Mouse (Mus musculus) CH12.LX (cell line): Measurements from ENCODE around the gene Rbsn. TPM values are rescaled to one million over a fixed set of nuclear protein-coding genes. Genes with fewer than 3 reads are reported as not detected.
A peak's percentile ranks its signal among the peaks of the same experiment; 100 is the strongest.

Experiments
- DNase-seq: peaks from one replicate; pipeline ENCODE4 v3.0.0-alpha.2; 2013; ENCODE audit errors: extremely low read depth
- H3K27ac ChIP-seq: 2 replicates; pipeline ENCODE4 v1.5.1; 2012; ENCODE audit warnings: low read depth, mild to moderate bottlenecking, control low read depth, moderate library complexity; ENCODE audit not compliant: insufficient read depth
- H3K27me3 ChIP-seq: replicated peaks from 2 replicates; pipeline ENCODE3; 2012; ENCODE audit warnings: inconsistent platforms
- H3K36me3 ChIP-seq, 2 experiments: replicated peaks in 1 of 2; 2 replicates each; pipeline versions ENCODE3 to v1.6.1; 2012; ENCODE audit warnings: inconsistent platforms in 1 of 2, low read length in 1 of 2, mild to moderate bottlenecking in 1 of 2, mixed read lengths in 1 of 2, moderate library complexity in 1 of 2; ENCODE audit not compliant: control insufficient read depth in 1 of 2, insufficient read depth in 1 of 2
- H3K4me1 ChIP-seq, 2 experiments: 2 replicates each; pipeline ENCODE4 v1.6.1; 2012; ENCODE audit warnings: inconsistent platforms in 1 of 2, moderate library complexity in 1 of 2; ENCODE audit not compliant: insufficient read depth in 2 of 2, control insufficient read depth in 1 of 2
- H3K4me2 ChIP-seq: 2 replicates; pipeline ENCODE4 v1.6.1; 2012; ENCODE audit warnings: low read depth, mild to moderate bottlenecking, control low read depth; ENCODE audit not compliant: poor library complexity, insufficient read depth, severe bottlenecking
- H3K4me3 ChIP-seq, 3 experiments: fragments of 150-350 bp in 1 of 3; sonication (generic) in 1 of 3; replicated peaks in 1 of 3; 2 replicates each; pipeline versions ENCODE3 to v1.5.1; 2011 to 2012; ENCODE audit warnings: low read depth in 2 of 3, low read length in 2 of 3, mild to moderate bottlenecking in 2 of 3, moderate library complexity in 2 of 3, control low read depth in 1 of 3, improper control_type of control experiment in 1 of 3, inconsistent platforms in 1 of 3, mixed read lengths in 1 of 3; ENCODE audit not compliant: poor library complexity in 1 of 3
- H3K79me2 ChIP-seq: replicated peaks from 2 replicates; pipeline ENCODE4 v1.6.1; 2012; ENCODE audit warnings: mild to moderate bottlenecking, moderate library complexity; ENCODE audit not compliant: control insufficient read depth, poor library complexity, insufficient read depth, severe bottlenecking; ENCODE audit errors: extremely low read depth
- H3K9ac ChIP-seq: 2 replicates; pipeline ENCODE4 v1.6.1; 2012; ENCODE audit warnings: low read depth, mild to moderate bottlenecking, control low read depth, moderate library complexity; ENCODE audit not compliant: insufficient read depth
- H3K9me3 ChIP-seq: replicated peaks from 2 replicates; pipeline ENCODE3; 2012; ENCODE audit warnings: low read length, inconsistent platforms, mixed read lengths
- BHLHE40 ChIP-seq: IDR thresholded peaks from 2 replicates; pipeline ENCODE4 v1.6.1; 2011; ENCODE audit warnings: mild to moderate bottlenecking, low read depth, low read length, improper control_type of control experiment
- CHD2 ChIP-seq: IDR thresholded peaks from 2 replicates; pipeline ENCODE4 v1.6.1; 2011; ENCODE audit warnings: low read length, improper control_type of control experiment
- CTCF ChIP-seq, 2 experiments: IDR thresholded peaks in 1 of 2; conservative IDR thresholded peaks in 1 of 2; 2 replicates each; pipeline ENCODE4 v1.5.1; 2011 to 2012; ENCODE audit warnings: low read depth in 2 of 2, low read length in 2 of 2, improper control_type of control experiment in 1 of 2, inconsistent platforms in 1 of 2, mild to moderate bottlenecking in 1 of 2, moderate library complexity in 1 of 2
- E2F4 ChIP-seq: IDR thresholded peaks from 2 replicates; pipeline ENCODE4 v1.6.1; 2011; ENCODE audit warnings: low read depth, low read length, improper control_type of control experiment; ENCODE audit not compliant: insufficient replicate concordance
- ELF1 ChIP-seq: IDR thresholded peaks from 2 replicates; pipeline ENCODE4 v1.6.1; 2014; ENCODE audit warnings: low read depth, mild to moderate bottlenecking, inconsistent platforms, low read length, improper control_type of control experiment
- GABPA ChIP-seq: IDR thresholded peaks from 2 replicates; pipeline ENCODE4 v1.6.1; 2012; ENCODE audit warnings: low read depth, low read length, improper control_type of control experiment, inconsistent platforms; ENCODE audit not compliant: insufficient replicate concordance
- HCFC1 ChIP-seq: IDR thresholded peaks from 2 replicates; pipeline ENCODE4 v1.6.1; 2012; ENCODE audit warnings: low read depth, mild to moderate bottlenecking, inconsistent platforms, low read length, improper control_type of control experiment
- JUN ChIP-seq: IDR thresholded peaks from 2 replicates; pipeline ENCODE4 v1.6.1; 2011; ENCODE audit warnings: low read depth, mild to moderate bottlenecking, low read length, improper control_type of control experiment, moderate library complexity; ENCODE audit not compliant: insufficient read depth
- KAT2A ChIP-seq: IDR thresholded peaks from 2 replicates; pipeline ENCODE4 v1.6.1; 2012; ENCODE audit warnings: low read length, improper control_type of control experiment, inconsistent platforms; ENCODE audit not compliant: insufficient replicate concordance
- MAFK ChIP-seq: IDR thresholded peaks from 2 replicates; pipeline ENCODE4 v1.6.1; 2011; ENCODE audit warnings: low read length, improper control_type of control experiment; ENCODE audit not compliant: insufficient replicate concordance
- MAX ChIP-seq: IDR thresholded peaks from 2 replicates; pipeline ENCODE4 v1.6.1; 2011; ENCODE audit warnings: low read length, improper control_type of control experiment
- MEF2A ChIP-seq: IDR thresholded peaks from 2 replicates; pipeline ENCODE4 v1.6.1; 2014; ENCODE audit warnings: low read depth, mild to moderate bottlenecking, inconsistent platforms, low read length, improper control_type of control experiment, borderline replicate concordance
- MXI1 ChIP-seq: IDR thresholded peaks from 2 replicates; pipeline ENCODE4 v1.6.1; 2011; ENCODE audit warnings: mild to moderate bottlenecking, low read depth, low read length, improper control_type of control experiment
- NELFE ChIP-seq: IDR thresholded peaks from 2 replicates; pipeline ENCODE4 v1.6.1; 2011; ENCODE audit warnings: low read depth, low read length, improper control_type of control experiment
- POLR2A ChIP-seq: IDR thresholded peaks from 2 replicates; pipeline ENCODE4 v1.6.1; 2011; ENCODE audit warnings: low read depth, mild to moderate bottlenecking, improper control_type of control experiment, low read length
- RAD21 ChIP-seq: IDR thresholded peaks from 2 replicates; pipeline ENCODE4 v1.6.1; 2011; ENCODE audit warnings: low read depth, mild to moderate bottlenecking, low read length, improper control_type of control experiment, moderate library complexity
- SIN3A ChIP-seq: IDR thresholded peaks from 2 replicates; pipeline ENCODE4 v1.6.1; 2012; ENCODE audit warnings: low read length, improper control_type of control experiment, inconsistent platforms
- SMC3 ChIP-seq: IDR thresholded peaks from 2 replicates; pipeline ENCODE4 v1.6.1; 2011; ENCODE audit warnings: low read depth, low read length, improper control_type of control experiment
- TBP ChIP-seq: conservative IDR thresholded peaks from 2 replicates; pipeline ENCODE4 v1.6.1; 2011; ENCODE audit warnings: low read depth, low read length, improper control_type of control experiment
- TCF12 ChIP-seq: IDR thresholded peaks from 2 replicates; pipeline ENCODE4 v1.6.1; 2014; ENCODE audit warnings: low read depth, mild to moderate bottlenecking, inconsistent platforms, low read length, improper control_type of control experiment
- USF1 ChIP-seq: IDR thresholded peaks from 2 replicates; pipeline ENCODE4 v1.6.1; 2014; ENCODE audit warnings: low read depth, mild to moderate bottlenecking, inconsistent platforms, low read length, improper control_type of control experiment
- USF2 ChIP-seq: conservative IDR thresholded peaks from 2 replicates; pipeline ENCODE4 v1.6.1; 2011; ENCODE audit warnings: low read depth, low read length, improper control_type of control experiment
- ZMIZ1 ChIP-seq: IDR thresholded peaks from 2 replicates; pipeline ENCODE4 v1.6.1; 2012; ENCODE audit warnings: low read depth, mild to moderate bottlenecking, inconsistent platforms, low read length, improper control_type of control experiment
- ZNF384 ChIP-seq: IDR thresholded peaks from 2 replicates; pipeline ENCODE4 v1.6.1; 2012; ENCODE audit warnings: low read depth, low read length, improper control_type of control experiment, inconsistent platforms
- dilution Hi-C: fragments of 300-500 bp; cut with MboI; formaldehyde crosslinking; loops from 2 replicates; pipeline ENCODE4 v1.14.3; 2020; ENCODE audit warnings: low sequenced_read_pairs; ENCODE audit not compliant: extremely low pct_unique_long_range_greater_than_20kb, extremely low pct_ligation_motif_present
- in situ Hi-C: fragments of 300-500 bp; cut with MboI; formaldehyde crosslinking; loops from 3 replicates; pipeline ENCODE4 v1.14.3; 2019; ENCODE audit warnings: low sequenced_read_pairs, low pct_ligation_motif_present, low pct_unique_long_range_greater_than_20kb, mixed read lengths
- polyA plus RNA-seq: library from polyadenylated mRNA; unstranded; fragments of >175 nt; gene quantifications from 2 replicates; pipeline ENCODE4 v1.2.1, GENCODE M21; 2012; ENCODE audit warnings: low read depth; ENCODE audit not compliant: insufficient read length
- total RNA-seq, 2 experiments: library from RNA; depleted of rRNA; stranded (reverse); fragments of 300-350 nt in 1 of 2; fragments of >200 nt in 1 of 2; gene quantifications; 2 replicates each; pipeline ENCODE4 v1.2.3; 2012 to 2014

Rbsn gene
- total and polyA plus RNA-seq, 3 experiments, result 10.4 to 12.3 (median 11.7) TPM

- H3K79me2 ChIP-seq, result no peaks in the 10 kb centered on the region; the same call in 1 of the 2 replicates
- no peak overlapping the region for H3K27ac ChIP-seq
- H3K4me1 ChIP-seq, result peaks cover 0 to 24% of the 10 kb centered on the region in 2 experiments; a peak in 2 of 4 replicates
- peak overlapping the region; percentile 85 to 94 (median 88) for H3K4me3 ChIP-seq
- dilution Hi-C loops (no loop called here), in situ Hi-C loops (no loop called here)
- peaks cover 2% of the 10 kb centered on the region for H3K9me3 ChIP-seq
- peak overlapping the region; percentile 78 for H3K4me2 ChIP-seq
- peak; percentile 16 for DNase-seq
- no peaks in the 10 kb centered on the region for H3K27me3 ChIP-seq
- no peak for TF ChIP-seq E2F4
- no peak for TF ChIP-seq MAX
- TF ChIP-seq ZNF384, result peak; percentile 21; the same call in 1 of the 2 replicates
- no peak for TF ChIP-seq JUN
- no peak for TF ChIP-seq GABPA
- TF ChIP-seq ZMIZ1, result no peak
- TF ChIP-seq CTCF (conservative IDR thresholded peaks at IDR 0.05 in 1 of 2, IDR thresholded peaks at IDR 0.05 in 1 of 2; ENCODE audit: low read depth in 2 of 2, low read length in 2 of 2), result peak in 1 of 2 experiments; percentile 35; a peak in 2 of 4 replicates
- TF ChIP-seq CHD2, result peak; percentile 56; the same call in 1 of the 2 replicates
- 0 out of 2 replicates have a peak, but pooled peaks have one; percentile 21 for TF ChIP-seq MXI1
- 0 out of 2 replicates have a peak, but pooled peaks have one; percentile 4 for TF ChIP-seq TCF12
- no peak for TF ChIP-seq BHLHE40
- H3K9ac ChIP-seq, result peak overlapping the region; percentile 53
- peaks cover 17 to 67% of the 10 kb centered on the region in 2 experiments for H3K36me3 ChIP-seq
These were observed 30.5 kb downstream of the Rbsn start for GRCm38 (mm10) chr6:92184178-92184577.

- in situ Hi-C loops (no loop called here), dilution Hi-C loops (no loop called here)
- Histone ChIP-seq H3K9ac (peak within 1 kb of the TSS; percentile 53), H3K36me3 (peaks cover 13 to 67% of the 10 kb centered on the region in 2 experiments), H3K4me2 (peak within 1 kb of the TSS; percentile 78), H3K4me3 (peak within 1 kb of the TSS; percentile 85 to 94 (median 88)), H3K27me3 (no peaks in the 10 kb centered on the region), H3K27ac (no peak within 1 kb of the TSS), H3K79me2 (no peaks in the 10 kb centered on the region; the same call in 1 of the 2 replicates), H3K9me3 (peaks cover 2% of the 10 kb centered on the region), H3K4me1 (peaks cover 0 to 24% of the 10 kb centered on the region in 2 experiments; a peak in 2 of 4 replicates)
- DNase-seq, result peak; percentile 35
- 0 out of 2 replicates have a peak, but pooled peaks have one; percentile 10 for TF ChIP-seq TBP
- TF ChIP-seq POLR2A, result peak; percentile 85
- TF ChIP-seq GABPA, result peak; percentile 52; the same call in 1 of the 2 replicates
- no peak for TF ChIP-seq CHD2
- peak; percentile 95; the same call in 1 of the 2 replicates for TF ChIP-seq KAT2A
- no peak for TF ChIP-seq MAFK
- no peak for TF ChIP-seq USF2
- TF ChIP-seq SIN3A, result peak; percentile 53; the same call in 1 of the 2 replicates
- TF ChIP-seq ELF1, result peak; percentile 74
- no peak for TF ChIP-seq MEF2A
- TF ChIP-seq USF1, result no peak
- peak; percentile 54; the same call in 1 of the 2 replicates for TF ChIP-seq NELFE
- TF ChIP-seq SMC3, result no peak
- no peak for TF ChIP-seq BHLHE40
- TF ChIP-seq RAD21, result no peak
- peak; percentile 99 for TF ChIP-seq HCFC1
- peak; percentile 20; the same call in 1 of the 2 replicates for TF ChIP-seq TCF12
These were observed 31.0 kb downstream of the Rbsn start, which contains the start of gene Mrps25 for GRCm38 (mm10) chr6:92183621-92184131. Gene Mrps25, minus strand, starts transcription at chr6:92184033.
